Mouse (Mus musculus) forelimb bud, embryonic 11.5 days (tissue): Measurements from ENCODE around the gene Lamb2.

Source experiments
- DNase-seq: peaks from one replicate; pipeline ENCODE4 v3.0.0-alpha.2; 2012; ENCODE audit warnings: low read depth, low spot score

Gene Lamb2

GRCm38 (mm10) chr9:108491286-108491580, 11.7 kb downstream of the Lamb2 start:
- DNase-seq, result no peak

GRCm38 (mm10) chr9:108492043-108492750, 12.7 kb downstream of the Lamb2 start:
- DNase-seq, result no peak

DNA sequence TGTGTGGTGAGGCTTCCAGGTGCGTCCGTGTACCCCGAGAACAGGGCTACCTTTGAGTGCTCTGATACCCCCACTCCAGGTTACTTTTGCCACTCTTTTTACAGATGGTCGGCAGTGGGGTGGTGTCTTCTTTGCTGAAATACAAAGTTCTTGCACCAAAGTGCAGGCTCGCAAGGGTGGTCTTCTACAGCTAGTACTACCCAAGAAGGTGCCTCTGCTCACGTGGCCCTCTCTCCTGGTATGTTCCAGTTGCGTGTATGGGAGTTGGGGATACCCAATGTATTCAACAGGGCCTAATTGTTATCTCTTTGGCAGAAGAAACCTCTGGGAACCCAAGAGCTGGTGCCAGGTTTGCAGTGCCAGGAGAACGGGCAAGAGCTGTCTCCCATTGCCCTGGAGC, 13.7 kb downstream of the Lamb2 start:
- no peak for DNase-seq

DNA sequence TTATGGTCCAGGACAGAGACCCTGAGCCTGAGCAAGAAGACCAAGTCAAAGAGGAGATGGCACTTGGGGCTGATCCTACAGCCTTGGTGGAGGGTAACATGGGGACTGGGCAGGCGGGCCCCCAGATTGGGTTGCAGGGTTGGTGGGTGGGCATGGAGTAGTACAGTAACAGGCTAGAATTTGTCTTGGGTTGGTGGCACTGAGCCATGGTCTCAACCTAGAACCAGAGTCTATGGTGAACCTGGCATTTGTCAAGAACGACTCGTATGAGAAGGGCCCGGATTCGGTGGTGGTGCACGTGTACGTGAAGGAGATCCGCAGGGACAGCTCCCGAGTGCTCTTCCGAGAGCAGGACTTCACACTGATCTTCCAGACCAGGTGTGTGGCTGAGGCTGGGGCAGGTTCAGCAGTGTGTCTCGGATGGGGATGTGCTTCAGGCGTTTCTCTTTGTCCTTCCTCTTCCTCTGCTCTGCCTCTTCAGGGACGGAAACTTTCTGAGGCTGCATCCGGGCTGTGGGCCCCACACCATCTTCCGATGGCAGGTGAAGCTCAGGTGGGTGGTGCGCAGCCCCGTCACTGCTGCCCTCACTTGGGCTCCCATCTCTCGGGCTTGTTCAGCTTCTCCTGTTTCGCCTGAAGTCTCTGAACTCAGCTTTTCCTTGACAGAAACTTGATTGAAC, 14.8 kb downstream of the Lamb2 start:
- no peak for DNase-seq

DNA sequence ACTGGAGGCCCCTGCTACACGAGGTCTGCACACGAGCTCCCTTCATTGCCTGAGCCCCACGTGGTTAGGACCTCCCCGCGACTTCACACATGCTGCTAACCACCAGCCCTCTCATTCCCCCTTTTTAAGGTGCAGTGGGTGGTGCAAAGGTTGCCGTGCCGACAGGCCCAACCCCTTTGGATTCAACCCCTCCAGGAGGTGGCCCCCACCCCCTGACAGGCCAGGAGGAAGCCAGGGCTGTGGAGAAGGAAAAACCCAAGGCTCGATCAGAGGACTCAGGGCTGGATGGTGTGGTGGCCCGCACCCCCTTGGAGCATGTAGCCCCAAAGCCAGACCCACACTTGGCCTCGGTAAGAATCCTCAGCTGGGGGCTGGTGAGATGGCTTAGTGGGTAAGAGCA, 15.4 kb downstream of the Lamb2 start:
- DNase-seq, result no peak

- DNase-seq, result no peak
These were observed 19.7 kb downstream of the Lamb2 start for GRCm38 (mm10) chr9:108499231-108499630.

GRCm38 (mm10) chr9:108499943-108500342, 20.4 kb downstream of the Lamb2 start:
- no peak for DNase-seq

DNA sequence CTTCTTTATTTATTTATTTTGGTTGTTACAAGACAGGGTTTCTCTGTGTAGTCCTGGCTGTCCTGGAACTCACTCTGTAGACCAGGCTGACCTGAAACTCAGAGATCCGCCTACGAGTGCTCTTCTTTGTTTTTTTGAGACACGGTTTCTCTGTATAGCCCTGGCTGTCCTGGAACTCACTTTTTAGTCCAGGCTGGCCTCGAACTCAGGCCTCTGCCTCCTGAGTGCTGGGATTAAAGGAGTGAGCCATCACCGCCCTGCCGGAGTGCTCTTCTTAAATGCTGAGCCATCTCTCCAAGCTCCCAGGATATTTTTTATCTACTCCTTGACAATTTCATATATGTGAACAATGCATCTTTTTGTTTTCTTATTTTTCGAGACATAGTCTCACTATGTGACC, 27.4 kb downstream of the Lamb2 start:
- no peak for DNase-seq

DNA sequence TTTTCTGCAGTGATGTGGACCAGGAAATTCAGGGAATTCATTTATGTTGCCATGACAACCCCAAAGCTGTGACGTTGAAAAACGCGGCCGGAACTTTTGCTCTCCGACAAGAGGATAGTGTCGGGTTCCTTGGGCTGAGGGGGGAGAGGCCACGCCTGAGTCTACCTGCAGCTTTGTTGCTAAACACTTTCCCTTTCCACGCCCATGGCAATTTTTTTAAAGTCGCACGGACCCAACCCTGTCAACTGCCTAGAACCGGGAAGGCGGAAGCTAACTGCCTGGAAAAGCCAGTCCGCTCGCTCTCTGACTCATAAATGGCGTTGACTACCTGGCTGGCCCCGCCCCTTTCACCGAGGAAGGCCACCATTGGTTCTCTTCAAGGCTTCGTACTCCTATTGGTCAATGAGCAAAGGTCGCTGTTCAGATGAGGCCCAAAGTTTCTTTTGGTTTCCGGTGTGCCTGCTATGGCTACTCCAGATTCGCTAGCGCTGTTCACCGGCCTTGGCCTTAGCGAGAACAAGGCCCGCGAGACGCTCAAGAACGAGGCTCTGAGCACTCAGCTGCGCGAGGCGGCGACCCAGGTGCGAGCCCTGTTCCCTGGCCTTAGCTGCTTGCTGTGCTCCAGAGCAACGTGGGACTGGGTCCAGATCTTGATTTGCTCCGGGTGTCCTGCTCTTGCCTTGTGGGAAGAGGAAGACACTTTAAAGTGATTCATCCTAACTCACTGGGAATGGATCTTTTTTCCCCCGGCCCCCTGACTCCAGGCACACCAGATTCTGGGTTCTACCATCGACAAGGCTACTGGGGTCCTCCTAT, 28.3 kb downstream of the Lamb2 start, which contains the start of gene Qars:
Gene Qars, plus strand, starts transcription at position 88 of the 816 bp plus-strand sequence.
- peak; percentile 96 for DNase-seq

- no peak for DNase-seq
These were observed 29.2 kb downstream of the Lamb2 start for GRCm38 (mm10) chr9:108508776-108509175.

- peak; percentile 99 for DNase-seq
These were observed 37.1 kb downstream of the Lamb2 start, which contains the start of gene Qrich1 for GRCm38 (mm10) chr9:108516380-108517251. Gene Qrich1 (plus strand): TSS chr9:108516806.

DNA sequence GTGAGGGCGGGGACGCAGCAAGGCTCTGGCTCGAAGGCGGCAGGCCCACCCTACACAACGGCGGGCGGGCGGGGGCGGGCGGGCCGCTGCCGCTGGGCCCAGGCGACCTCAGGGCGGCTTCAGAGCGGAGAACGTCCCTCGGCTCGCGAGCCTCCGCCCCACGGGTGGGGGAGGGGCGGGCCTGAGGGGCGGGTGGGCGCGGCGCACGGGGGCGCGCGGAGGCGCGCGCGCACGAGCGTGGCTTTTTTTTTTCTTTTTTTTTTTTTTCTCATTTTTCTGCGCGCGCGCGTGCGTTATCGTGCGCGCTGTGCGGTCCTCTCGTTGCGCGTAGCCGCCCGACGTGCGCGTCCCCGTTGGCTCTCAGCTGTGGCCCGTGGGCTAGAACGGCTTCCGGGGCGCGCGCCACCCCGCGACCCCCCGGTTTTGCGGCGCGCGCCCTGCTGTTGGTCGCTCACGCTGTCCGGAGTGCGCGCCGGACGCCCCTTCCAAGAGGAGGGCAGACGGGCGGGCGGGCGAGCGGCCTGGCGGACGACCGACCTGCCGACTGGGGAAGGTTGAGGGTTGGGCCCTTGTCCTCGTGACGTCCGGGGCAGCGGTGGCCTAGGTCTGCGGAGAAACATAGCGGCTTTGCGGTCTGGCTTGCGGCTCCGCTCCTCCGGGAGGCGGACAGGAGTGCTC, 37.9 kb downstream of the Lamb2 start:
- peak; percentile 85 for DNase-seq

- DNase-seq, result peak; percentile 49
These were observed 38.4 kb downstream of the Lamb2 start for GRCm38 (mm10) chr9:108517931-108518332.

- no peak for DNase-seq
These were observed 42.1 kb downstream of the Lamb2 start for GRCm38 (mm10) chr9:108521604-108522003.

DNA sequence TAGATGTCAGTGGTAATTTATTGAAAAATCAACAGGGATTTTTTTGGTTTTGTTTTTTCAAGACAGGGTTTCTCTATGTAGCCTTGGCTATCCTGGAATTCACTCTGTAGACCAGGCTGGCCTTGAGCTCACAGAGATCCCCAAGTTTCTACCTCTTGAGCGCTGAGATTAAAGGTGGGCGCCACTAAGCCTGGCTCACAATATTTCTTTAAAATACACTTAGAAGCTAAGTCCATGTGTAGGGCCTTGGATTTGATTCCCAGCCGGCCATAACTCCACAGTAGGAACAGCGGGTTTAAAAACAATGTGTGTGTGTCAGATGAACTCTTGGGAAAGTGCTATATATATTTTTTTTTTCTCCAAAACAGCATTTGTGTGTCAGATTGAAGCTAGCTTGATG, 43.8 kb downstream of the Lamb2 start:
- DNase-seq, result no peak

DNA sequence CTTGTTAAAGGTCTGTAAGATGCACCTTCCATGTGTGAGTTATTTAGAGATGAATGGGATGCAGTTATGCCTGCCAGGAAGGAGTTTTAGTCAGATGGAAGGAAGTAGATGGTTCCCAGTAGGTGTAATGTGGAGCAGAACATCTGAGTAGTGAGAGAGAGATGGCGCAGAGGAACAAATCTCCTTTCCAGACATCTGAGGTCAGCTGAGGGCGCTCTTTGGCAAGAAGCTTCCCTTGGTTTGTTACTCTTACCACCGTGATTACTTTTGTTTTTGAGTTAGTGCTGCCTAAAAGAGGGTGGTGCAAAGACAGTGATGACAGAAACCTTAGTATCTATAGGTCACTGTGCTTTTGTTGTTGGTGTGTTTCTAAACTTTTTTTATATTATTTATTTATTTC, 45.9 kb downstream of the Lamb2 start:
- no peak for DNase-seq

- no peak for DNase-seq
These were observed 51.4 kb downstream of the Lamb2 start for GRCm38 (mm10) chr9:108530954-108531353.

GRCm38 (mm10) chr9:108531496-108531895, 52.0 kb downstream of the Lamb2 start:
- no peak for DNase-seq
